Mouse (Mus musculus): ENCODE measurements around the gene 4930432K21Rik. TPM values are rescaled to one million over a fixed set of nuclear protein-coding genes. Genes with fewer than 3 reads are reported as not detected.

4930432K21Rik gene
- polyA plus RNA-seq (2014; fragmentation: Illumina TruSeq; extraction: RNeasy Lipid Tissue Mini Kit (QIAGEN cat#74804); ENCODE audit: low read depth, low replicate concordance), result 5.8 TPM

GRCm38 (mm10) chr8:84147769-84148530 lies at the start of gene 4930432K21Rik, which contains the start of gene Cc2d1a:
4930432K21Rik (plus strand) TSS chr8:84148025.
Cc2d1a (minus strand) TSS chr8:84147936.

GRCm38 (mm10) chr8:84104697-84105609 lies 42.9 kb upstream of the 4930432K21Rik start, which contains the start of gene Dcaf15:
Dcaf15 (minus strand) TSS chr8:84104768.

GRCm38 (mm10) chr8:84125656-84126055 lies 22.2 kb upstream of the 4930432K21Rik start, which contains the start of gene Podnl1:
Podnl1 (plus strand) TSS chr8:84125989.

GRCm38 (mm10) chr8:84185117-84185516 lies 37.3 kb downstream of the 4930432K21Rik start, which contains the start of gene Nanos3:
Nanos3 (minus strand) TSS chr8:84185217.

Other genes starting within 250 kb of the 4930432K21Rik start
- gene Adgrl1, start 247.9 kb upstream of the 4930432K21Rik start, polyA plus RNA-seq (2014; fragmentation: Illumina TruSeq; extraction: RNeasy Lipid Tissue Mini Kit (QIAGEN cat#74804); ENCODE audit: low read depth, low replicate concordance), result 3.5 TPM
- 2.5 TPM for gene Gm10644, start 192.8 kb upstream of the 4930432K21Rik start, polyA plus RNA-seq (2014; fragmentation: Illumina TruSeq; extraction: RNeasy Lipid Tissue Mini Kit (QIAGEN cat#74804); ENCODE audit: low read depth, low replicate concordance)
- gene Asf1b, start 192.5 kb upstream of the 4930432K21Rik start, polyA plus RNA-seq (2014; fragmentation: Illumina TruSeq; extraction: RNeasy Lipid Tissue Mini Kit (QIAGEN cat#74804); ENCODE audit: low read depth, low replicate concordance), result 32.0 TPM
- gene Prkaca, start 175.0 kb upstream of the 4930432K21Rik start, polyA plus RNA-seq (2014; fragmentation: Illumina TruSeq; extraction: RNeasy Lipid Tissue Mini Kit (QIAGEN cat#74804); ENCODE audit: low read depth, low replicate concordance), result 37.0 TPM
- 2.1 TPM for gene Samd1, start 150.4 kb upstream of the 4930432K21Rik start, polyA plus RNA-seq (2014; fragmentation: Illumina TruSeq; extraction: RNeasy Lipid Tissue Mini Kit (QIAGEN cat#74804); ENCODE audit: low read depth, low replicate concordance)
- gene 1700067K01Rik, start 146.5 kb upstream of the 4930432K21Rik start, polyA plus RNA-seq (2014; fragmentation: Illumina TruSeq; extraction: RNeasy Lipid Tissue Mini Kit (QIAGEN cat#74804); ENCODE audit: low read depth, low replicate concordance), result 2.4 TPM
- gene 2210011C24Rik, start 135.9 kb upstream of the 4930432K21Rik start, polyA plus RNA-seq (2014; fragmentation: Illumina TruSeq; extraction: RNeasy Lipid Tissue Mini Kit (QIAGEN cat#74804); ENCODE audit: low read depth, low replicate concordance), result 15.4 TPM
- 0.13 TPM for gene Palm3, start 126.6 kb upstream of the 4930432K21Rik start, polyA plus RNA-seq (2014; fragmentation: Illumina TruSeq; extraction: RNeasy Lipid Tissue Mini Kit (QIAGEN cat#74804); ENCODE audit: low read depth, low replicate concordance)
- gene Il27ra, start 105.4 kb upstream of the 4930432K21Rik start, polyA plus RNA-seq (2014; fragmentation: Illumina TruSeq; extraction: RNeasy Lipid Tissue Mini Kit (QIAGEN cat#74804); ENCODE audit: low read depth, low replicate concordance), result not detected
- not detected for gene Rln3, start 103.0 kb upstream of the 4930432K21Rik start, polyA plus RNA-seq (2014; fragmentation: Illumina TruSeq; extraction: RNeasy Lipid Tissue Mini Kit (QIAGEN cat#74804); ENCODE audit: low read depth, low replicate concordance)
- 8.6 TPM for gene Gm10643, start 82.9 kb upstream of the 4930432K21Rik start, polyA plus RNA-seq (2014; fragmentation: Illumina TruSeq; extraction: RNeasy Lipid Tissue Mini Kit (QIAGEN cat#74804); ENCODE audit: low read depth, low replicate concordance)
- 2.3 TPM for gene Rfx1, start 81.2 kb upstream of the 4930432K21Rik start, polyA plus RNA-seq (2014; fragmentation: Illumina TruSeq; extraction: RNeasy Lipid Tissue Mini Kit (QIAGEN cat#74804); ENCODE audit: low read depth, low replicate concordance)
- 7.9 TPM for gene Dcaf15, start 43.3 kb upstream of the 4930432K21Rik start, polyA plus RNA-seq (2014; fragmentation: Illumina TruSeq; extraction: RNeasy Lipid Tissue Mini Kit (QIAGEN cat#74804); ENCODE audit: low read depth, low replicate concordance)
- gene Podnl1, start 22.0 kb upstream of the 4930432K21Rik start, polyA plus RNA-seq (2014; fragmentation: Illumina TruSeq; extraction: RNeasy Lipid Tissue Mini Kit (QIAGEN cat#74804); ENCODE audit: low read depth, low replicate concordance), result not detected
- 0.74 TPM for gene Cc2d1a, start 89 bp upstream of the 4930432K21Rik start, polyA plus RNA-seq (2014; fragmentation: Illumina TruSeq; extraction: RNeasy Lipid Tissue Mini Kit (QIAGEN cat#74804); ENCODE audit: low read depth, low replicate concordance)
- not detected for gene Nanos3, start 37.2 kb downstream of the 4930432K21Rik start, polyA plus RNA-seq (2014; fragmentation: Illumina TruSeq; extraction: RNeasy Lipid Tissue Mini Kit (QIAGEN cat#74804); ENCODE audit: low read depth, low replicate concordance)
- gene Zswim4, start 89.0 kb downstream of the 4930432K21Rik start, polyA plus RNA-seq (2014; fragmentation: Illumina TruSeq; extraction: RNeasy Lipid Tissue Mini Kit (QIAGEN cat#74804); ENCODE audit: low read depth, low replicate concordance), result 0.20 TPM
- gene D8Ertd738e, start 101.7 kb downstream of the 4930432K21Rik start, polyA plus RNA-seq (2014; fragmentation: Illumina TruSeq; extraction: RNeasy Lipid Tissue Mini Kit (QIAGEN cat#74804); ENCODE audit: low read depth, low replicate concordance), result 4.2 TPM
- gene Mri1, start 109.3 kb downstream of the 4930432K21Rik start, polyA plus RNA-seq (2014; fragmentation: Illumina TruSeq; extraction: RNeasy Lipid Tissue Mini Kit (QIAGEN cat#74804); ENCODE audit: low read depth, low replicate concordance), result 0.81 TPM
- 11.9 TPM for gene Ccdc130, start 122.4 kb downstream of the 4930432K21Rik start, polyA plus RNA-seq (2014; fragmentation: Illumina TruSeq; extraction: RNeasy Lipid Tissue Mini Kit (QIAGEN cat#74804); ENCODE audit: low read depth, low replicate concordance)
- gene Cacna1a, start 240.4 kb downstream of the 4930432K21Rik start, polyA plus RNA-seq (2014; fragmentation: Illumina TruSeq; extraction: RNeasy Lipid Tissue Mini Kit (QIAGEN cat#74804); ENCODE audit: low read depth, low replicate concordance), result 5.4 TPM